Mouse (Mus musculus): Measurements from ENCODE around the gene Tmem215.

Gene Tmem215

DNA sequence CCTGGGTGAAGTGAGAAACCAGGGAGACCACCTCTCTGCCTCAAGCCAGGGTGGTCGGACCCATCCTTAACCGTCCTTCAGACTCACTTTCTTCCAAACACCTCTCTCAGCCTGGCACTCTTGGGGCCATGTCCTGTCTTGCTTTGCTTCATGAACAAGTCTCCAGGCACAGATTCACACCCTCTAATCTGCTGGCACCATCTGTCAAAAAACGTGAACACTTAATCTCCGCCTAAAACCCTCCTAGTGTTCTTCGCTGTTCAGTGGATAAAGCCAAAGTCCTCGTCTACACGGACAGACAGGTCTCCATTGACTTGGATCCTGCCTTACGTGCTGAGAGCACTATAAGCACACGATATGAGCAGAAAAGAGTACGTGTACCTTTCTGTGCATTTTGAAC lies at the start of gene Tmem215:
Gene Tmem215, plus strand, starts transcription at position 301 of the 400 bp plus-strand sequence.
- DNase-seq, result no peak

DNA sequence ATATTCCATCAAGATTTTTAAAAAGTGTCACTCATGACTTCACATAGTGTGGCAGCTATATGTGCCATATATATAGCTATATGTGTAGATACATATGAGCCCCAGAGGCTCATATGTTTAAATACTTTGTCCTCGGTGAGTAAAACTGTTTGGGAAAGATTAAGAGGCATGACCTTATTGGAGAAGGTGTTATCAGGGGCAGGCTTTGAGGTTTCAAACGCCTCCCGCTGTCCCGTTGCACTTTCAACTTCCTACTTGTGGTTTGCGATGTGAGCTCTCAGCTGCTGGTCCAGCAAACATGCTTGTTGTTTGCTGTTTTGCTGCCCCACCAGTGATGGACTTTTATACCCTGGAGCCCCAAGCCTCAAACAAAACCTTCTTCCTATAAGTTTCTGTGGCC lies 40.1 kb upstream of the Tmem215 start:
- no peak for DNase-seq

DNA sequence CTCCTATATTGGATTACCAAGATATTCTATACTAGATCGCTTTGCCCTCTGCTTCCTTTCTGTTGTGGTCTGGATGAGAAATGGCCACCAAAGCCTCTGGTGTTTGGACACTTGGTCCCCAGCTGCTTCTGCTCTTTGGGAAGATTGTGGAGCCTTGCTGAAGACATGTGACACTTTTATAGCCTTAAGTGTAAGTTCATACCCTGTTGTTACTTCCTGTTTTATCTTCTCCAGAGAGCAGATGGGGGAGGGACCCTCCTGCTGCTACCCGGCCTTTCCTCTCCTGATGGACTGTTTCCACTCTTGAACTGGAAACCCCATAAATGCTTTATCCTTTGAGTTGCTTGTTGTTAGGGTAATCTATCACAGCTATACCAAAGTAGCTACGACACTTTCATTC lies 38.6 kb upstream of the Tmem215 start:
- DNase-seq, result no peak

DNA sequence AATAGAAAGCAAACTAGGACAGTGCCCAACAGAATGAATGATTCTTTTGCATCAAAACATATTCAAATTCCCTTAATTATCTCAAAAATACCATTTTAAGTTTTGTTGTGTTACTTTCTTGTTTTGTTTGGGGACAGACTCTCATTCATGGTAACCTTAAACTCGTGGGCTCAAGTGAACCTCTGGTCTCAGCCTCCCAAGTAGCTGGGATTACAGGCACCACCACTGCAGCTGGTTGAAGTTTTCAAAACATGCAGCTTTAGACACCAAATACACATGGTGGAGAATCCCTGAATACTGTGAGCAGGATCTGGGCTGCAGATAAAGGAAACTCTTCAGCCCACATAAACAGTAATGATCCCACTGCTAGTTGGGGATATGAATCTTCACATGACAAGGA lies 37.6 kb upstream of the Tmem215 start:
- DNase-seq, result no peak

DNA sequence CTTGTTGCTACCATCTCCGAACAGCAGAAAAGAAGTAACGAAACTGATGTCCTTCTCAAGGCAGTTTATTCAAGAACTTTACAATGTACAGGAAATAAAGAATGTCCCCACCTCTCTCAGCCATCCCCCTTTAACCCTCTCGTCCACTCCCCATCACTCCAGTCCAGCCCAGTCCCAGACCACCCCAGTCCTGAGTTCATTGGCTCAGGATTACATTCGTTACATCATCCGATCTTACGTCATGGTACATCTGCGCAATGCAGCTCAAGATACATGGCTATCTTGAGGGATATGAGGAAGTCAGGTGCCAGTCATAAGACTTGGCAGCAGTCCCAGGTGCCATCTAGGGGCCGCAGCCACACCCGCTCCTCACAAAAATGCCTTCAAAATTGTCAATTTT lies 28.4 kb upstream of the Tmem215 start:
- DNase-seq, result no peak

DNA sequence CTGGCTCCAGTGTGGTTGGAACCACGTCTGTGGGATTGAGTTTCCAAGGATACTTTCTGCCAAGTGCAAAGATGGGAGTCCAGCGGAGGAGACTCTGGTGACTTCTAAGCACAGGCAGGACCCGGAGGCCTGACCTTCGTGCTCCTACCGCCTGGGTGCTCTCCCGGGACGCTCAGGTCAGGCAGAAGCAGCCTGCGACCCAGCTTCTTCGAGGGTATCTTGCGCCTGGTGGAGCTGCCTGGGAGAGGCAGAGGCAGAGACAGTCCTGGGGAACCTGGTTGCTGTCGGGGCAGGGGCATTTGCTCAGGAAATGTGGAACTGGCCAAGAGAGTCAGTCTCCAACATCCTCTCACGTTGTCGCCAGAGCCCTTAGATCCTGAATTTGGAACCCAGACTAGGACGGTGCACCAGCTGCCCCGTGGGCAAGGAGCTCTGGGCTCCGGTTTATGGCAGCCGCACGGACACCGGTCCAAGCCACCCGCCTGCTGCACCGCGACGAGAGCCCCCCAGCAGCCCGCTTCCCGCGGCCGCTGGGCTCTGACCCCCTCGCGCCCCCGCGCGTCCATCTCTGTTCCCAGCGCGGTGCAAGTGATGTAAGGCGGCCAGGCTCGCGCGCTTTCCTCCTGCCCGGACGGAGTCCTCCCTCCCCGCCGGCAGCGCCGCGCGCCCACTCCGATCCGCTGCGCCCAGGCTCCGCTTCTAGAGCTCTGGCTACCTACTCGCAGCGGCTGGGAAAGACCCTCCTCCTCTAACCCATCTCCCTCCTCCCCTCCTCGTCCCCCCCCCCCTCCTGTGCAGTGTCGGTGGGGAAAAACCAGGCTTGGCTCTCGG lies 935 bp downstream of the Tmem215 start:
- DNase-seq, result peak; percentile 63 to 65

DNA sequence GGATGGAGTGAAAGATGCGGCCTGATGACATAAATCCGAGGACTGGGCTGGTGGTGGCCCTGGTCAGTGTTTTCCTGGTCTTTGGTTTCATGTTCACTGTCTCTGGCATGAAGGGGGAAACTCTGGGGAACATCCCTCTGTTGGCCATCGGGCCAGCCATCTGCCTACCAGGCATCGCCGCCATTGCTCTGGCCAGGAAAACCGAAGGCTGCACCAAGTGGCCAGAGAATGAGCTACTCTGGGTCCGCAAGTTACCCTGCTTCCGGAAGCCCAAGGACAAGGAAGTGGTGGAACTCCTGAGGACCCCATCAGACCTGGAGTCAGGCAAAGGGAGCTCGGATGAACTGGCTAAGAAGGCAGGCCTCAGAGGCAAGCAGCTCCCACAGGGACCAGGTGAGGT lies 1.9 kb downstream of the Tmem215 start:
- peak; percentile 13 to 33 for DNase-seq

DNA sequence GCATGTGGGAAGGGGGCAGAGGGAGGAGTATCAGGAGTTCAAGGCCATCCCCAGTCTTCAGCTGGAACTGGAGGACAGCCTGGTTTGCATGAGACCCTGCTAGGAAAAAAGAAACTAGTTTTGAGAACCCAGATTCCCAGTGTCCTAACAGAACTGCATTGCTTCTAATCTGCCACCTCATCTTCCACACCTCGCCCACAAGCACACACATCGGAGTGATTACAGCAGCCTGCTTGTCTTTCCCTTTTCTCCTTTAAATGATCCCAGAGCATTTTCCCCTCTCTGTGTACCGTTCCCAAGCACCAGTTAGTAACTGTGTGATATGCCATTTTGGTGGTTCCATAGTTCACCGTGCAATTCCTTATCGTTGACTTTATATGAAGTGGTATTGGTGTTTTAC lies 6.0 kb downstream of the Tmem215 start:
- no peak for DNase-seq

DNA sequence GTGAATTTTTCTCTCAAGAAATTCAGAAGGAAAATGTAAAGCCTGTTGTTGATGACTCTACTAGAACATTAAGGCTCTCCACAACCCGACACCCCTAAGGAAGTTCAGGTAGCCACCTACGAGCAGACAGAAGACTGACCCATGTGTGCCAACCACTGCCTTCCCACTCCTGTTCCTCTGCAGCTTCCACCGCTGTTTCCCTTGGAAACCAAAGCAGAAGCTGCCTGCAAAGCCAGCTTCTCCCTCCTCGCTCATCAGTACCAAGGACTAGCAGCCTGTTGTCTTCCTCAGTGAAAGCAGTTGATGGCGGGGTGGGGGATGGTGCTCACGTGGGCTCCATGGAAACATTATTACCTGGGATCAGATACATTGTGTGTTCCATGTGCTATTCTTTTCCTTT lies 14.6 kb downstream of the Tmem215 start:
- no peak for DNase-seq

DNA sequence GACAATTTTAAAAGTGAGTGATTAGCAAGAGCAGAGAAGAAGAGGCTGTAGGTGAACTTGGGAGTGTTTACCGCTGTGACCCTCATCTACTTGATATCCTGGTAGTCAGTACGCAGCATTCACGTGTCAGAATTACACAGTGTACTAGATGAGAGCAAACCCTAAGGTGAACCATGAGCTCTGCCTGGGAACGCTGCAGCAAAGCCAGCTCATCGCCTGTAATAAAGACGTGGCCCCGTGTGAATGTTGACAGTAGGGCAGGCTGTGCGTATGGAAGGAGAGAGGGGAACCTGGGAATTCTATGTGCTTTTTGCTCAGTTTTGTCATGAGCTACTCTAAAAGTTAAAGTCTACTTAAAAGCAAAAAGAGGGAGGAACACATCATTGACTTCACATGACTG lies 19.8 kb downstream of the Tmem215 start:
- DNase-seq, result no peak

DNA sequence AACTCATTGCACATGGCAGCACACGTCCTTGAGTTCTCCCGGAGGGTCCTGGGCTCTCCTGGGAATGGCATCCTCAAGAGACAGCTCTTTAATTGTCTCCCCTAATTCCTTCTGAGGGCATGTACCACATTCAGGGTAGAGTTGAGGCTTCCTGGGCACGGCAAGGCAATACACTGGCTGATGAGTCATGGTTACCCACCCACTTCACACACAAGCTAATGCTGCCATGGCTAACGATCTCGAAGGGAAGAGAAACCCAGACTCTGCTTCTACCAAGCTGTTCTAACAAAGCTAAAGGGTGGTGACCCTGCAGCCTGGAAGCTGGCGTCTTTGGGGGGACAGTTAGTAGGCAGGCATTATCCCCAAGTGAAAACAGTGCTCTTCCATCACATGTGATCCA lies 24.4 kb downstream of the Tmem215 start:
- no peak for DNase-seq

DNA sequence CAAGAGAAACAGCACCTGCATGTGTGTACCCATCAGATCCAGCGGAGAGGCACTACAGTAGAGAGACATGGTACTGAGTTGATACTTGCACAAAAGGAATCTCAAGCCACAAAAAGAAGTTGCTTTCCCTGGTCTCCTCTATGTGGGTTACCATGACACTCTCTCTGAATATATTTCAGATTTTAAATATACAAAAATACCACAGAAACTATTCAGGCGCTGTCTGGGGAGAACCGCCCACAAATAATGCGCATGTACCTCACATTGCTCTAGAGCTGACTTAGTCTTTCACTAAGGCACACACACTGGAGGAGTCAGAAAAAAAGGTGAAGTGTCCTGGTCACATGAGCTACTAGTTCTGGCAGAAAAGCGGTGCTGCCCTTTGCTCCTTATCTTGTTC lies 24.8 kb downstream of the Tmem215 start:
- DNase-seq, result no peak

DNA sequence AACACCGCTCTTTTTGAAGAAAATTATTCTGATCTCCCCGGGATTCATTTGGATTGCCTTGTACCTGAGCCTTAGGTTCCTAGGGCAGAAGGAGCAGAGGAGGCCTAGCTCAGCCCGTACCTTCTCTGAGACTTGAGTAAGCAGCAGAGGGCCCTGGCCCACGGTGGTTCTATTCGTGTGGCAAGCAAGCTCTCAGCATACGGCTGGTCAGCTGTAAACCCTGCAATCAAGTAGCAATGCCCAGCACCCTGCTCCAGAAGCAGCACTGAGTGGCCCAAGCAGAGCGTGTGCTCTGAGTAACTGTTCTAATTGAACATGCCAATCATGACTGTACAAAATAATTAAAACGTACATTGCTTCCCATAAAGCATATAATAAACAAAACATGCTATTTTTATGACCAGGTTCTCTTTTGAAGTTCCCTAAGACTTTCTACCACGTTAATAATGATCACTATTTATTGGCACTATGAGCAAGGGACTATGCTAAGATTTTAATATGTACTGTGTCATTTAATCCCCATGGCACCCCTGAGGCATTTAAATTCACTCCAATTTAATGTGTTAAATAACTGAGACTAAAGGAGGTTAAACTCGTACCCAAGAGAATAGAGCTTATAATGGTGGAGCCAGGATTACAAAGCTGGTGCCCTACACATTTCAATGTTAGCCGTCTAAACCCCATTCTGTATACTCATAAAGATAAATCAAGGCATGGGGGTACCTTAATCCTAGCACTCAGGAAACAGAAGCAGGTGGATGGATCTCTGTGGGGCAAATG lies 28.0 kb downstream of the Tmem215 start:
- DNase-seq, result no peak

DNA sequence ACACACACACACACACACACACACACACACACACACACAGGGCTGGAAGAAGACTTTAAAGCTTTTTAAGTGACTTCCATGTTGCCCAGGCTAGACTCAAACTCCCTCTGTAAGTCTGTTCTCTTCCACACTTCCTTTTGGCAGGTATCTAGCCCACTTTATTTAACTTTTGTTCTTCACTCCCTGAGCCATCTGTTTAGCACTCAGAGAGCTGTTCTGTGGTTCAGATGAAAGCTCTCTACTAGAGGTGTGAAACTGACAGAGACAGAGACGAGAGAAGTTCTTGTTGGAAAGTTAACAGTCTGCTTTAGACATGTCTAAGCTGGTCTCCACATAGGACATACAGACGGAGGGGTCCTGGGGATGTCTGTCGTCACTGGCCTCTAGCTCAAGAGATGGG lies 30.5 kb downstream of the Tmem215 start:
- DNase-seq, result no peak

DNA sequence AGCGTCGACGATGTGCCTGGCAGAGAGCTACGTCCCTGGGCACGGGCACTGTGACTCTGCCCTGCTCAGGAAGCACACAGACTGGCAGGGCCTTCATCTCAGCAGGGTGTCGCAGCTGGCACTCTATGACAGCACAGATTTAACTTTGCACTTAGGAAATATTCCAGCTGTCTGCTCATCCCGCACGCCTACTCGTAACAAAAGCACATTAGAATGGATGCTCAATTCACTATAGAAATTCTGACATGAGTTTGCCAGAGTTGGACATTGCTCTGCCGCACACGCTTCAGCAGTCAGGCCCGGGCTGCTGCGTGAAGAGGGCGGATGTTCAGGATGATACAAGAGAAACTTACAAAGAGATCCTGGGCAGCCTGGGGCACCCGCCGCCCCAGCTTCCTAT lies 37.6 kb downstream of the Tmem215 start:
- peak; percentile 14 to 23 for DNase-seq

DNA sequence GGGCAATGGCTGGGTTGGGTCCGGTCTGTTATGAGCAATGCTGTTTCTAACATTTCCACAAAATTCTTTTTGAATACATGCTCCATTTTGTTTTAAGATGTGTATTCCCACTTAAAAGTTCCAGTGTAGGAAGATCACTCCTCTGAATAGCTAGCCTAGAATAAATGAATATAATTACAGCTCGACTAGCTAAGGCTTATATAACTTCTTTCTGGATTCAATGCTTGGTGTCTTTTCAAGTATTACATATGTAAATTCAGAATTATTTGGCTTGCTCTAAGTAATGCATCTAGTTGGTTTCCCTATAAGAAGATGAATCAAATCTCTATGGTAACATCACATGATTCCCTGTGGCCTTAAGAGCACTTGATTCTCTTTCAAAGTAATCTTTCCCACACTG lies 41.3 kb downstream of the Tmem215 start:
- DNase-seq, result no peak

DNA sequence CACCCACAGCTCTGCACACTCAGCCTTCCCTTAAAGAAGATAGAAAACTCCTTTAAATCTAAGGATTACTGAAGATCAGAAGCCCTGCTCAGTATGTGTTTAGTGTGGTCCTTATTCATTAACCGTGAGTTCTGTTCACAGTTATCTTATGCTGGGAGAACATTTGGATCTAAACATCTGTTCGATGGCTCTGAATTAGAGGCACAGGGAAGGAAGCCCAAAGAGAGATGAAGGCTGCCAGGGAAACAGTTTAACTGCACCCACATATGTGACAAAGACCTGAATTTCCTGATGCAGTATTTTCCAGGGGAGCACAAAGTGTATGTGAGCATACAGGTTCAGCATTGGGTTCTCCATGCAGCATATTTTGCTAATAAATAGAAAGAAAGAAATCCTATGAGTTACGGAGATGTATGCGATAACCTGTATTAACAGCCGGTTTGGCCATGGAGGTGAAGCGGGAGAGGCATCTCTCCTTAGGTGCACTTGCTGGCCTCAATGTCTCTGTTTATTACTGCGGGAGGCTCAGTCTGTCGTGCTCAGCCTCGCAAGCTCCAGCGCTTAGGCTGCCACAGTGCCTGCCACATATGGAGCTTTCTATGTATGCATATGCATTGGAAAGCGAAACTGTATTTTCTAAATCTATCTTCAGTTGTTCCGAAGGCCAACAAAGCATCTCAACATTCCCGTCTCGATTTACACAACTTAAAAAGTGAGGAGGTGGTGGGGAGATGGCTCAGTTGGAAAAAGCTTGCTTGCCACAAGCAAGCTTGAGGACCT lies 46.8 kb downstream of the Tmem215 start:
- no peak for DNase-seq

Data from cerebellum, postnatal 14 days (tissue).